Mouse (Mus musculus) stomach, postnatal 0 days (tissue): Measurements from ENCODE around the gene Mthfd1.

ENCODE experiments used
- CTCF ChIP-seq: IDR thresholded peaks from 2 replicates; pipeline ENCODE4 v1.5.1; 2016; ENCODE audit warnings: antibody characterized with exemption, low read depth, mild to moderate bottlenecking, moderate library complexity
- EP300 ChIP-seq: optimal IDR thresholded peaks from 2 replicates; pipeline ENCODE3; 2016; ENCODE audit warnings: antibody characterized with exemption

DNA sequence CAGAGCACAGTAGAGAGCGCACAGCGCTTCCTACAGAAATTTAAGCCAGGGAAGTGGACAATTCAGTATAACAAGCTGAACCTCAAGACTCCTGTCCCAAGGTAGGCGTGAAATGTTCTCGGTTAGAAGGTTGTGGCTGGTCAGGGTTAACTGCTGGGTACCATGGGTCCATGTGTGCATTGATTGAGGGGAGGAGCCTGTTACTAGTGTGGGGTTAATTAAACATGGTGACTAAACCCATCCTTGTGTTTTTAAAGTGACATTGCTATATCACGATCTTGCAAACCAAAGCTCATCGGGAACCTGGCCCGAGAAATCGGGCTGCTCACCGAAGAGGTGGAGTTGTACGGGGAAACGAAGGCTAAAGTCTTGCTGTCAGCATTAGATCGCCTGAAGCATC, 34.3 kb downstream of the Mthfd1 start:
- TF ChIP-seq CTCF, result no peak
- no peak for TF ChIP-seq EP300
